Comparison of ENCODE assay signal across 8 mouse cellular contexts in the genomic region with DNA sequence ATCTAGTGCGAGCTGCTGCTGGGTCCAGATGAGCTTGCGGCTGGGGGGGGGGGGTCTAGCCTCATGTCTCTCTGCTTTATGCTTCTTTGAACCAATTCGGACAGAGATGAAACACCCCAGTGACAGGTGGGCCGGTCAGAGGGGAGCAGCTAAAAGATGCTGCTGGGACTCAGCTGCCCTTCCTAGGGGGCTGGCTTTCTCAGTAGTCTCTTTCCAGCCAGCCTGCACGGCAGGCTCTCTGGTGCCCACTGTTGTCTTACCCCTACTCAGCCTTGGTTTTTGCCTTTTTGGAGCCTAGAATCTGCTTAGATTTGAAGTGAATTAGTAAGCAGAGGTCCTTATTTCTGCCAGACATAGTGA.
DNase-seq lines count a peak whose midpoint lies in the region; ATAC-seq and TF ChIP-seq lines count a peak whose summit lies in the region.

No protein-coding gene starts in this region.

- H3K9me3 ChIP-seq in forebrain, embryonic 10.5 days: no peaks in the 10 kb centered on the region
- no peaks in the 10 kb centered on the region for H3K9me3 ChIP-seq in forebrain, embryonic 11.5 days (ENCODE audit: control insufficient read depth, low read length)
- no peaks in the 10 kb centered on the region for H3K9me3 ChIP-seq in liver, embryonic 12.5 days (replicated peaks)
- H3K9me3 ChIP-seq in liver, postnatal 0 days (ENCODE audit: low read length): no peaks in the 10 kb centered on the region
- no peaks in the 10 kb centered on the region for H3K9me3 ChIP-seq in hindbrain, embryonic 15.5 days

- no peak overlapping the region for H3K9ac ChIP-seq in forebrain, embryonic 11.5 days (ENCODE audit: low read length)
- no peak overlapping the region for H3K9ac ChIP-seq in liver, embryonic 12.5 days
- H3K9ac ChIP-seq in liver, postnatal 0 days (replicated peaks): no peak overlapping the region
- H3K9ac ChIP-seq in hindbrain, embryonic 15.5 days: no peak overlapping the region

- WGBS in forebrain, embryonic 10.5 days: 40% methylated on average over 5 of the region's 5 CpGs
- WGBS in forebrain, embryonic 11.5 days: 29% methylated on average over 5 of the region's 5 CpGs
- WGBS in liver, embryonic 12.5 days (ENCODE audit: insufficient replicate concordance): 58% methylated on average over 5 of the region's 5 CpGs
- WGBS in liver, postnatal 0 days (ENCODE audit: insufficient replicate concordance): 71% methylated on average over 5 of the region's 5 CpGs
- WGBS in hindbrain, embryonic 15.5 days: 12% methylated on average over 5 of the region's 5 CpGs

- H3ac ChIP-seq in myocyte (ENCODE audit: control insufficient read depth, insufficient read length): no peak overlapping the region

- H3K79me2 ChIP-seq in myocyte (ENCODE audit: control insufficient read depth, insufficient read depth): no peaks in the 10 kb centered on the region

- peaks cover 43% of the 10 kb centered on the region for H3K4me1 ChIP-seq in forebrain, embryonic 10.5 days
- peaks cover 4% of the 10 kb centered on the region; the same call in 1 of the 2 replicates for H3K4me1 ChIP-seq in forebrain, embryonic 11.5 days (replicated peaks; ENCODE audit: control insufficient read depth, insufficient read depth, low read length)
- H3K4me1 ChIP-seq in liver, embryonic 12.5 days: peaks cover 26% of the 10 kb centered on the region
- peaks cover 8% of the 10 kb centered on the region for H3K4me1 ChIP-seq in liver, postnatal 0 days (ENCODE audit: insufficient read depth)
- peaks cover 23% of the 10 kb centered on the region for H3K4me1 ChIP-seq in hindbrain, embryonic 15.5 days (replicated peaks)

- H3K27ac ChIP-seq in forebrain, embryonic 10.5 days: peak overlapping the region; percentile 71
- H3K27ac ChIP-seq in forebrain, embryonic 11.5 days (ENCODE audit: low read depth, low read length): no peak overlapping the region
- H3K27ac ChIP-seq in liver, embryonic 12.5 days: peak overlapping the region; percentile 32; the same call in 1 of the 2 replicates
- no peak overlapping the region for H3K27ac ChIP-seq in liver, postnatal 0 days (ENCODE audit: low read depth)
- peak overlapping the region; percentile 57 for H3K27ac ChIP-seq in hindbrain, embryonic 15.5 days (replicated peaks)

- no peak overlapping the region for H3K4me3 ChIP-seq in forebrain, embryonic 10.5 days
- H3K4me3 ChIP-seq in forebrain, embryonic 11.5 days (ENCODE audit: low read depth, low read length): no peak overlapping the region
- H3K4me3 ChIP-seq in liver, embryonic 12.5 days: no peak overlapping the region
- H3K4me3 ChIP-seq in liver, postnatal 0 days (ENCODE audit: low read depth, low read length): no peak overlapping the region
- no peak overlapping the region for H3K4me3 ChIP-seq in hindbrain, embryonic 15.5 days
- H3K4me3 ChIP-seq in myocyte: no peak overlapping the region

- intact Hi-C loops in left cerebral cortex, postnatal 25 days (cut with DNase I): no loop called here

- no peak for ATAC-seq in forebrain, embryonic 11.5 days (replicated peaks; ENCODE audit: low FRiP score)
- no peak for ATAC-seq in liver, embryonic 12.5 days
- ATAC-seq in liver, postnatal 0 days: no peak
- ATAC-seq in hindbrain, embryonic 15.5 days (ENCODE audit: low FRiP score, low read depth): 0 out of 2 replicates have a peak, but pooled peaks have one; percentile 8

- no peak for TF ChIP-seq EP300 in liver, postnatal 0 days (IDR thresholded peaks at IDR 0.05; ENCODE audit: low read depth)

- TF ChIP-seq POLR2A in myocyte (IDR thresholded peaks at IDR 0.05; ENCODE audit: insufficient read length, low read depth): no peak

- no peak overlapping the region for H3K4me2 ChIP-seq in forebrain, embryonic 11.5 days (ENCODE audit: low read depth, low read length, severe bottlenecking)
- H3K4me2 ChIP-seq in liver, embryonic 12.5 days: no peak overlapping the region
- no peak overlapping the region for H3K4me2 ChIP-seq in liver, postnatal 0 days (ENCODE audit: low read depth, low read length)
- peak overlapping the region; percentile 34 for H3K4me2 ChIP-seq in hindbrain, embryonic 15.5 days
- H3K4me2 ChIP-seq in myocyte (ENCODE audit: low read depth): peak overlapping the region; percentile 82

- no peak for DNase-seq in forebrain, embryonic 10.5 days (ENCODE audit: extremely low spot score, low spot score)
- no peak for DNase-seq in forebrain, embryonic 11.5 days (ENCODE audit: low spot score)
- DNase-seq in liver, postnatal 0 days: no peak
- DNase-seq in left cerebral cortex, postnatal 25 days (ENCODE audit: low spot score in 2 of 2): no peak
- DNase-seq in thymus, postnatal 25 days: no peak

- TF ChIP-seq CTCF in liver, postnatal 0 days (IDR thresholded peaks at IDR 0.05; ENCODE audit: low read depth): no peak

- no peaks in the 10 kb centered on the region for H3K36me3 ChIP-seq in forebrain, embryonic 10.5 days (replicated peaks)
- H3K36me3 ChIP-seq in forebrain, embryonic 11.5 days (ENCODE audit: control insufficient read depth, insufficient read depth, low read length): no peaks in the 10 kb centered on the region
- H3K36me3 ChIP-seq in liver, embryonic 12.5 days: no peaks in the 10 kb centered on the region
- H3K36me3 ChIP-seq in liver, postnatal 0 days (replicated peaks; ENCODE audit: insufficient read depth, low read length): no peaks in the 10 kb centered on the region
- H3K36me3 ChIP-seq in hindbrain, embryonic 15.5 days: no peaks in the 10 kb centered on the region
- no peaks in the 10 kb centered on the region for H3K36me3 ChIP-seq in myocyte (ENCODE audit: control insufficient read depth, insufficient read depth)

- H3K27me3 ChIP-seq in forebrain, embryonic 10.5 days (ENCODE audit: poor library complexity, severe bottlenecking): no peaks in the 10 kb centered on the region
- no peaks in the 10 kb centered on the region for H3K27me3 ChIP-seq in forebrain, embryonic 11.5 days (ENCODE audit: control insufficient read depth, insufficient read depth, low read length)
- H3K27me3 ChIP-seq in liver, embryonic 12.5 days (replicated peaks): no peaks in the 10 kb centered on the region
- no peaks in the 10 kb centered on the region for H3K27me3 ChIP-seq in liver, postnatal 0 days (ENCODE audit: insufficient read depth, low read length)
- no peaks in the 10 kb centered on the region for H3K27me3 ChIP-seq in hindbrain, embryonic 15.5 days
- H3K27me3 ChIP-seq in myocyte (ENCODE audit: control insufficient read depth, insufficient read depth, insufficient read length): no peaks in the 10 kb centered on the region

TF ChIP-seq in myocyte, 11 proteins besides CTCF, POLR2A, EP300 and RAD21:
- TF ChIP-seq SRF (IDR thresholded peaks at IDR 0.05; ENCODE audit: control insufficient read depth, insufficient read length, low read depth) (no peak), MAX (IDR thresholded peaks at IDR 0.05; ENCODE audit: low read depth) (no peak), E2F4 (IDR thresholded peaks at IDR 0.05; ENCODE audit: insufficient read depth) (no peak), CEBPB (IDR thresholded peaks at IDR 0.05; ENCODE audit: insufficient read depth, poor library complexity, severe bottlenecking) (no peak), TCF12 (IDR thresholded peaks at IDR 0.05; ENCODE audit: insufficient read depth, poor library complexity, severe bottlenecking) (no peak), POLR2AphosphoS2 (IDR thresholded peaks at IDR 0.05; ENCODE audit: insufficient read length, low read depth) (no peak), MYOD1 (IDR thresholded peaks at IDR 0.05; ENCODE audit: control insufficient read depth in 1 of 3, insufficient read length in 2 of 3, low read depth in 2 of 3) (peak in 2 of 3 experiments; percentile 49 to 71), TCF3 (IDR thresholded peaks at IDR 0.05; ENCODE audit: insufficient read length, low read depth) (no peak), REST (IDR thresholded peaks at IDR 0.05; ENCODE audit: insufficient read depth, insufficient read length) (no peak), USF1 (IDR thresholded peaks at IDR 0.05; ENCODE audit: low read depth) (no peak), MYOG (IDR thresholded peaks at IDR 0.05; ENCODE audit: control insufficient read depth in 1 of 3, insufficient read depth in 1 of 3, insufficient read length in 2 of 3, low read depth in 2 of 3) (peak in 1 of 3 experiments; percentile 69)

Comparison
In these comparisons a context has a peak if more than half of its experiments do, and no peak if none do; other contexts are left out.
1. H3K27ac ChIP-seq: peak in forebrain, embryonic 10.5 days (single experiment), liver, embryonic 12.5 days (single experiment) and hindbrain, embryonic 15.5 days (single experiment); none in forebrain, embryonic 11.5 days (single experiment) and liver, postnatal 0 days (single experiment).
2. H3K4me2 ChIP-seq: peak in hindbrain, embryonic 15.5 days (single experiment) and myocyte (single experiment); none in forebrain, embryonic 11.5 days (single experiment), liver, embryonic 12.5 days (single experiment) and liver, postnatal 0 days (single experiment).